Mouse (Mus musculus): ENCODE results near the gene 9330161L09Rik. TPM values are rescaled to one million over a fixed set of nuclear protein-coding genes. Genes with fewer than 3 reads are reported as not detected.
A peak's percentile ranks its signal among the peaks of the same experiment; 100 is the strongest.

The 9330161L09Rik gene
- polyA plus RNA-seq, 1 experiment from 2014 or later: 0.21 TPM

GRCm38 (mm10) chr12:103425729-103426470, 18.3 kb upstream of the 9330161L09Rik start, which contains the start of gene Ddx24:
TSS of gene Ddx24 (minus strand) at chr12:103425830.
- no peaks in the 10 kb centered on the region for H3K27me3 ChIP-seq
- H3K4me3 ChIP-seq (replicated peaks): peak within 1 kb of the TSS; percentile 99
- H3K9me3 ChIP-seq (replicated peaks): no peaks in the 10 kb centered on the region
- peak within 1 kb of the TSS; percentile 67; the same call in 1 of the 2 replicates for H3K27ac ChIP-seq
- H3K4me2 ChIP-seq: peak within 1 kb of the TSS; percentile 87
- peaks cover 11% of the 10 kb centered on the region for H3K36me3 ChIP-seq
- H3K4me1 ChIP-seq: peaks cover 31% of the 10 kb centered on the region
- peak within 1 kb of the TSS; percentile 96 for H3K9ac ChIP-seq
- ATAC-seq (replicated peaks; ENCODE audit: low FRiP score): peak; percentile 100
- WGBS: under 1% methylated on average over 33 of the region's 33 CpGs

GRCm38 (mm10) chr12:103425016-103425728, 17.6 kb upstream of the 9330161L09Rik start:
- peaks cover 31% of the 10 kb centered on the region for H3K4me1 ChIP-seq
- H3K9me3 ChIP-seq (replicated peaks): no peaks in the 10 kb centered on the region
- peaks cover 11% of the 10 kb centered on the region for H3K36me3 ChIP-seq
- 0 out of 2 replicates have a peak overlapping the region, but pooled peaks have one; percentile 41 for H3K27ac ChIP-seq
- 9% methylated on average over 33 of the region's 33 CpGs for WGBS
- peak overlapping the region; percentile 87 for H3K4me2 ChIP-seq
- H3K4me3 ChIP-seq (replicated peaks): peak overlapping the region; percentile 99
- peak overlapping the region; percentile 96 for H3K9ac ChIP-seq
- ATAC-seq (replicated peaks; ENCODE audit: low FRiP score): no peak; the same call in 1 of the 2 replicates
- H3K27me3 ChIP-seq: no peaks in the 10 kb centered on the region

GRCm38 (mm10) chr12:103408144-103408543, 524 bp upstream of the 9330161L09Rik start:
- H3K27me3 ChIP-seq: no peaks in the 10 kb centered on the region
- 94% methylated on average over 10 of the region's 10 CpGs for WGBS
- no peak overlapping the region for H3K4me2 ChIP-seq
- H3K9ac ChIP-seq: no peak overlapping the region
- no peak overlapping the region for H3K27ac ChIP-seq
- no peaks in the 10 kb centered on the region for H3K4me1 ChIP-seq
- H3K36me3 ChIP-seq: peaks cover 93% of the 10 kb centered on the region
- H3K9me3 ChIP-seq (replicated peaks): no peaks in the 10 kb centered on the region
- no peak overlapping the region for H3K4me3 ChIP-seq (replicated peaks)
- no peak for ATAC-seq (replicated peaks; ENCODE audit: low FRiP score)

- Histone ChIP-seq H3K27ac (no peak overlapping the region), H3K4me3 (replicated peaks) (no peak overlapping the region), H3K9me3 (replicated peaks) (no peaks in the 10 kb centered on the region), H3K27me3 (no peaks in the 10 kb centered on the region), H3K36me3 (peaks cover 66% of the 10 kb centered on the region), H3K9ac (no peak overlapping the region), H3K4me1 (no peaks in the 10 kb centered on the region), H3K4me2 (no peak overlapping the region)
- no peak for ATAC-seq (replicated peaks; ENCODE audit: low FRiP score)
- WGBS: 85% methylated on average over 18 of the region's 18 CpGs
Observed at GRCm38 (mm10) chr12:103404131-103404530, 3.5 kb downstream of the 9330161L09Rik start.

- no peaks in the 10 kb centered on the region for H3K27me3 ChIP-seq
- no peak overlapping the region for H3K4me3 ChIP-seq (replicated peaks)
- no peak overlapping the region for H3K4me2 ChIP-seq
- 87% methylated on average over 7 of the region's 7 CpGs for WGBS
- no peak for ATAC-seq (replicated peaks; ENCODE audit: low FRiP score)
- H3K9me3 ChIP-seq (replicated peaks): no peaks in the 10 kb centered on the region
- no peak overlapping the region for H3K27ac ChIP-seq
- 0 out of 2 replicates have a peak, but pooled peaks cover 5% of the 10 kb centered on the region for H3K36me3 ChIP-seq
- no peak overlapping the region for H3K9ac ChIP-seq
- peaks cover 11% of the 10 kb centered on the region for H3K4me1 ChIP-seq
Observed at GRCm38 (mm10) chr12:103396751-103397150, 10.9 kb downstream of the 9330161L09Rik start.

- no peaks in the 10 kb centered on the region for H3K27me3 ChIP-seq
- peaks cover 11% of the 10 kb centered on the region for H3K4me1 ChIP-seq
- no peak overlapping the region for H3K9ac ChIP-seq
- no peak overlapping the region for H3K4me3 ChIP-seq (replicated peaks)
- H3K9me3 ChIP-seq (replicated peaks): no peaks in the 10 kb centered on the region
- H3K4me2 ChIP-seq: no peak overlapping the region
- peak overlapping the region; percentile 23; the same call in 1 of the 2 replicates for H3K27ac ChIP-seq
- peak; percentile 37 for ATAC-seq (replicated peaks; ENCODE audit: low FRiP score)
- WGBS: 45% methylated on average over 12 of the region's 12 CpGs
- H3K36me3 ChIP-seq: no peaks in the 10 kb centered on the region
Observed at GRCm38 (mm10) chr12:103395486-103396275, 11.9 kb downstream of the 9330161L09Rik start.

- Histone ChIP-seq H3K4me2 (no peak overlapping the region), H3K4me1 (peaks cover 17% of the 10 kb centered on the region), H3K9me3 (replicated peaks) (no peaks in the 10 kb centered on the region), H3K36me3 (no peaks in the 10 kb centered on the region), H3K27ac (no peak overlapping the region), H3K9ac (no peak overlapping the region), H3K4me3 (replicated peaks) (no peak overlapping the region), H3K27me3 (no peaks in the 10 kb centered on the region)
- WGBS: 40% methylated on average over 6 of the region's 6 CpGs
- no peak for ATAC-seq (replicated peaks; ENCODE audit: low FRiP score)
Observed at GRCm38 (mm10) chr12:103393528-103393927, 14.1 kb downstream of the 9330161L09Rik start.

GRCm38 (mm10) chr12:103391098-103391497, 16.5 kb downstream of the 9330161L09Rik start:
- 76% methylated on average over 7 of the region's 7 CpGs for WGBS
- no peak overlapping the region for H3K4me3 ChIP-seq (replicated peaks)
- H3K4me1 ChIP-seq: peaks cover 15% of the 10 kb centered on the region
- no peak overlapping the region for H3K9ac ChIP-seq
- no peak for ATAC-seq (replicated peaks; ENCODE audit: low FRiP score)
- no peak overlapping the region for H3K27ac ChIP-seq
- H3K36me3 ChIP-seq: no peaks in the 10 kb centered on the region
- no peak overlapping the region for H3K4me2 ChIP-seq
- H3K9me3 ChIP-seq (replicated peaks): no peaks in the 10 kb centered on the region
- H3K27me3 ChIP-seq: no peaks in the 10 kb centered on the region

- Histone ChIP-seq H3K4me1 (peaks cover 7% of the 10 kb centered on the region), H3K4me3 (replicated peaks) (no peak overlapping the region), H3K27me3 (no peaks in the 10 kb centered on the region), H3K9me3 (replicated peaks) (no peaks in the 10 kb centered on the region), H3K9ac (no peak overlapping the region), H3K27ac (no peak overlapping the region), H3K36me3 (no peaks in the 10 kb centered on the region), H3K4me2 (no peak overlapping the region)
- no peak for ATAC-seq (replicated peaks; ENCODE audit: low FRiP score)
- 76% methylated on average over 4 of the region's 4 CpGs for WGBS
Observed at GRCm38 (mm10) chr12:103389982-103390381, 17.6 kb downstream of the 9330161L09Rik start.

GRCm38 (mm10) chr12:103389348-103389727, 18.3 kb downstream of the 9330161L09Rik start:
- H3K4me3 ChIP-seq (replicated peaks): peak overlapping the region; percentile 72
- H3K4me2 ChIP-seq: peak overlapping the region; percentile 76
- H3K27ac ChIP-seq: no peak overlapping the region
- peaks cover 7% of the 10 kb centered on the region for H3K4me1 ChIP-seq
- 85% methylated on average over 2 of the region's 2 CpGs for WGBS
- no peaks in the 10 kb centered on the region for H3K9me3 ChIP-seq (replicated peaks)
- peak overlapping the region; percentile 68 for H3K9ac ChIP-seq
- H3K36me3 ChIP-seq: no peaks in the 10 kb centered on the region
- no peaks in the 10 kb centered on the region for H3K27me3 ChIP-seq
- no peak for ATAC-seq (replicated peaks; ENCODE audit: low FRiP score)

GRCm38 (mm10) chr12:103388505-103389347, 18.9 kb downstream of the 9330161L09Rik start, which contains the start of gene Otub2:
TSS of gene Otub2 (plus strand) at chr12:103388682.
- H3K4me1 ChIP-seq: peaks cover 7% of the 10 kb centered on the region
- no peaks in the 10 kb centered on the region for H3K36me3 ChIP-seq
- H3K4me2 ChIP-seq: peak within 1 kb of the TSS; percentile 76
- ATAC-seq (replicated peaks; ENCODE audit: low FRiP score): peak; percentile 100
- under 1% methylated on average over 58 of the region's 58 CpGs for WGBS
- peak within 1 kb of the TSS; percentile 72 for H3K4me3 ChIP-seq (replicated peaks)
- H3K9ac ChIP-seq: peak within 1 kb of the TSS; percentile 68
- H3K9me3 ChIP-seq (replicated peaks): no peaks in the 10 kb centered on the region
- no peaks in the 10 kb centered on the region for H3K27me3 ChIP-seq
- peak within 1 kb of the TSS; percentile 32; the same call in 1 of the 2 replicates for H3K27ac ChIP-seq
